Mouse (Mus musculus): ENCODE results near the gene Rpap2.

Gene Rpap2

GRCm38 (mm10) chr5:107687161-107687560 lies 90.0 kb downstream of the Rpap2 start:
- no peak for DNase-seq (ENCODE audit: low spot score in 2 of 2)

GRCm38 (mm10) chr5:107687592-107688498 lies 90.7 kb downstream of the Rpap2 start:
- peak; percentile 33 to 77 for DNase-seq (ENCODE audit: low spot score in 2 of 2)

- no peak for DNase-seq (ENCODE audit: low spot score in 2 of 2)
Observed at GRCm38 (mm10) chr5:107688499-107688866, 91.3 kb downstream of the Rpap2 start.

- DNase-seq (ENCODE audit: low spot score in 2 of 2), result no peak
Observed at GRCm38 (mm10) chr5:107695019-107695418, 97.8 kb downstream of the Rpap2 start.

- no peak for DNase-seq (ENCODE audit: low spot score in 2 of 2)
Observed at GRCm38 (mm10) chr5:107698888-107699287, 101.7 kb downstream of the Rpap2 start.

GRCm38 (mm10) chr5:107700873-107701272 lies 103.7 kb downstream of the Rpap2 start:
- DNase-seq (ENCODE audit: low spot score in 2 of 2), result no peak

GRCm38 (mm10) chr5:107701658-107702057 lies 104.5 kb downstream of the Rpap2 start:
- no peak for DNase-seq (ENCODE audit: low spot score in 2 of 2)

GRCm38 (mm10) chr5:107703207-107703763 lies 106.1 kb downstream of the Rpap2 start:
- no peak for DNase-seq (ENCODE audit: low spot score in 2 of 2)

GRCm38 (mm10) chr5:107705756-107706155 lies 108.6 kb downstream of the Rpap2 start:
- no peak for DNase-seq (ENCODE audit: low spot score in 2 of 2)

GRCm38 (mm10) chr5:107706262-107706661 lies 109.1 kb downstream of the Rpap2 start:
- DNase-seq (ENCODE audit: low spot score in 2 of 2), result no peak

GRCm38 (mm10) chr5:107708124-107708797 lies 111.1 kb downstream of the Rpap2 start:
- no peak for DNase-seq (ENCODE audit: low spot score in 2 of 2)

Measured in cerebellum, postnatal 4 days (tissue).